11 mouse cellular contexts compared by ENCODE assay signal in genomic region chr6:55273463-55273862, GRCm38 (mm10).
DNase-seq lines count a peak whose midpoint lies in the region; ATAC-seq and TF ChIP-seq lines count a peak whose summit lies in the region.
"Had no signal": no experiment of that assay in that cellular context is flagged by ENCODE, and none has a peak within 500 bp of the region (broad histone marks: within the 10 kb centered on the region; RNA-seq: fewer than 3 reads in every experiment).

No protein-coding gene starts in this region.

- H3K4me1 ChIP-seq in midbrain, postnatal 0 days (ENCODE audit: insufficient read depth, low read length): no peaks in the 10 kb centered on the region
- H3K4me1 ChIP-seq in midbrain, embryonic 15.5 days: no peaks in the 10 kb centered on the region

- H3K27me3 ChIP-seq in midbrain, postnatal 0 days (ENCODE audit: insufficient read depth, low read length): no peaks in the 10 kb centered on the region
- H3K27me3 ChIP-seq in midbrain, embryonic 15.5 days (replicated peaks): no peaks in the 10 kb centered on the region

- no peak overlapping the region for H3K4me2 ChIP-seq in midbrain, postnatal 0 days (ENCODE audit: low read depth, low read length, poor library complexity, severe bottlenecking)
- H3K4me2 ChIP-seq in midbrain, embryonic 15.5 days: no peak overlapping the region

- H3K36me3 ChIP-seq in midbrain, postnatal 0 days (ENCODE audit: insufficient read depth, low read length): no peaks in the 10 kb centered on the region
- H3K36me3 ChIP-seq in midbrain, embryonic 15.5 days (replicated peaks): no peaks in the 10 kb centered on the region

- intact Hi-C loops in gastrocnemius, adult 2 months (cut with DNase I): no loop called here

- H3K27ac ChIP-seq in gastrocnemius, adult 2 months: peak overlapping the region; percentile 29; the same call in 1 of the 2 replicates
- H3K27ac ChIP-seq in midbrain, postnatal 0 days (ENCODE audit: low read depth, low read length): no peak overlapping the region
- no peak overlapping the region for H3K27ac ChIP-seq in midbrain, embryonic 15.5 days
- H3K27ac ChIP-seq: liver, embryonic 14.5 days had no signal

- no peak overlapping the region for H3K9ac ChIP-seq in midbrain, postnatal 0 days (replicated peaks; ENCODE audit: low read length, poor library complexity, severe bottlenecking)
- no peak overlapping the region for H3K9ac ChIP-seq in midbrain, embryonic 15.5 days
- H3K9ac ChIP-seq: liver, embryonic 14.5 days had no signal

- WGBS in midbrain, postnatal 0 days: 83% methylated on average over 5 of the region's 5 CpGs
- WGBS in midbrain, embryonic 15.5 days: 79% methylated on average over 5 of the region's 5 CpGs

- DNase-seq in gastrocnemius, adult 2 months: no peak
- DNase-seq in gastrocnemius, adult 18-20 months (ENCODE audit: low spot score): no peak
- DNase-seq in midbrain, postnatal 0 days (ENCODE audit: low spot score): peak; percentile 32
- DNase-seq in cerebellum, postnatal 10 days: peak; percentile 81 to 85
- no peak for DNase-seq in thymus, adult 18-20 months
- DNase-seq in left cerebral cortex, adult 18-20 months (ENCODE audit: low spot score in 2 of 2): no peak
- DNase-seq: kidney, postnatal 4 days; right cerebral cortex, postnatal 14 days had no signal

- H3K4me3 ChIP-seq in gastrocnemius, adult 2 months: no peak overlapping the region
- H3K4me3 ChIP-seq in midbrain, postnatal 0 days (ENCODE audit: low read depth, low read length): no peak overlapping the region
- no peak overlapping the region for H3K4me3 ChIP-seq in midbrain, embryonic 15.5 days

- TF ChIP-seq CTCF in gastrocnemius, adult 2 months (IDR thresholded peaks at IDR 0.05): no peak
- TF ChIP-seq CTCF in midbrain, postnatal 0 days (IDR thresholded peaks at IDR 0.05): no peak

- H3K9me3 ChIP-seq in midbrain, postnatal 0 days (ENCODE audit: low read length): no peaks in the 10 kb centered on the region
- H3K9me3 ChIP-seq in midbrain, embryonic 15.5 days: no peaks in the 10 kb centered on the region

- ATAC-seq in midbrain, postnatal 0 days (ENCODE audit: low FRiP score): no peak
- ATAC-seq in midbrain, embryonic 15.5 days (replicated peaks): no peak; the same call in 1 of the 2 replicates
- 0 out of 2 replicates have a peak, but pooled peaks have one; percentile 9 for ATAC-seq in megakaryocyte-erythroid progenitor cell, adult 5-6 weeks (replicated peaks; ENCODE audit: low FRiP score, low TSS enrichment, poor library complexity, severe bottlenecking)

Comparison
In these comparisons a context has a peak if more than half of its experiments do, and no peak if none do; other contexts are left out.
1. DNase-seq: peak in midbrain, postnatal 0 days (single experiment) and cerebellum, postnatal 10 days (2 of 2); none in gastrocnemius, adult 2 months (single experiment), gastrocnemius, adult 18-20 months (single experiment), thymus, adult 18-20 months (0 of 2) and left cerebral cortex, adult 18-20 months (0 of 2).